Mouse (Mus musculus): ENCODE results near the gene Urm1. TPM values are rescaled to one million over a fixed set of nuclear protein-coding genes. Genes with fewer than 3 reads are reported as not detected.
A peak's percentile ranks its signal among the peaks of the same experiment; 100 is the strongest.

Gene Urm1
- total RNA-seq (2012; rRNA removed) = 76.2 and 90.5 TPM in 2 replicates
- 100 to 1,000 TPM in 1 of 2 experiments, not detected in 1; 131 TPM for polyA plus RNA-seq (2012; ENCODE audit: insufficient read depth in 1 of 2, insufficient read length in 2 of 2, low read depth in 1 of 2, low replicate concordance in 2 of 2, missing spikeins in 1 of 2)

DNA sequence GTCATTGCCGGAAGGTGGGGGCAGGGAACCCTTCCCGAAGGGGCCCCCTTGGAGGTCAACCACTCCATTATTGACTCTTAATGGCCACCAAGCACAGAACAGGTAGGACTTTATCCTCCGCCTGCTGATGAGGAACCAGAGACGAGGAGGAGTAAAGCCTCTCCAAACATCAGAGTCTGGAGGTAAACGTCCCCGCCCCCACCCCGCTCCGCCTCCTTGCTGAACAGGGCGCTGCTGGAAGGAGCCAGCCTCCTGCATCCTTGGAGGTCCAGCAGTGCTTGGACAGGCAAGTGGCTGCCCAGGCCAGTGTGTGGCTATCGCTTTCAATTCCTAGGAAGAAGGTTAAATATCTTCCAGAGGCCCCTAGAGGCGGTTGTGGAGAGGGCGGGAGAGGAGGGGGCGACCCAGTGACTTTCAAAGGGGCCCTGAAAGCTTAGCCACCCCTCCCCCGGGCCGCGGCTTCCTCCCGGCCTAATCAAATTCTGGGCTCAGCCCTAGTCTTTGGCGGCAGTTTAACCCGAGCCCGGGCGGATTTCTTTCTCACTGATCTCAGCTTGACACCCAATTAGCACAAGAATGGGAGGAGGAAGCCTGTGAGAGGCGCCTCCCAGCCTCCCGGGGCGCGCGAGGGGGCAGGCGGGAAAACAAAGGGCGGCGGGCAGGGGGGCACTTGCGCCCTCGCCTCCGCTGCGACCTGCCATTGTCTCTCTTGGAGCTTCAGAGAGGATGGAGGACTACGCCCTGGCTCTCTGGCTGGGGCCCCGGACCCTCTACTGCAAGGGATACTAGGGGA, at the start of gene Urm1:
TSS of gene Urm1 (plus strand) at position 51 of the 793 bp plus-strand sequence.
- Histone ChIP-seq H3K27me3 (ENCODE audit: control insufficient read depth in 1 of 2, insufficient read depth in 2 of 2, low read length in 2 of 2) (no peaks in the 10 kb centered on the region), H3K4me1 (ENCODE audit: control insufficient read depth in 1 of 2, insufficient read depth in 2 of 2, low read length in 2 of 2) (no peaks in the 10 kb centered on the region), H3K27ac (ENCODE audit: control insufficient read depth, low read depth, low read length) (peak within 1 kb of the TSS; percentile 84), H3K79me2 (ENCODE audit: control insufficient read depth, insufficient read depth, low read length, poor library complexity) (no peaks in the 10 kb centered on the region), H3K9me3 (replicated peaks; ENCODE audit: insufficient read depth, low read length) (no peaks in the 10 kb centered on the region), H3K9ac (ENCODE audit: control insufficient read depth, low read depth, low read length, poor library complexity, severe bottlenecking) (peak within 1 kb of the TSS; percentile 72), H3K36me3 (ENCODE audit: control insufficient read depth in 1 of 2, insufficient read depth in 2 of 2, low read length in 2 of 2) (no peaks in the 10 kb centered on the region), H3K4me3 (ENCODE audit: control insufficient read depth in 1 of 2, insufficient read depth in 1 of 2, low read depth in 2 of 2, low read length in 2 of 2) (peak within 1 kb of the TSS; percentile 63 to 67)
- no peak; the same call in 1 of the 2 replicates for TF ChIP-seq E2F4 (IDR thresholded peaks at IDR 0.05; ENCODE audit: borderline replicate concordance, low read depth, low read length)
- peak; percentile 76; the same call in 1 of the 2 replicates for TF ChIP-seq MAZ (IDR thresholded peaks at IDR 0.05; ENCODE audit: low read depth, low read length)
- TF ChIP-seq POLR2A (IDR thresholded peaks at IDR 0.05; ENCODE audit: control insufficient read depth in 1 of 2, insufficient read depth in 1 of 2, low read depth in 1 of 2, low read length in 2 of 2, poor library complexity in 1 of 2) = peak; percentile 38 to 43; a peak in 2 of 4 replicates
- 0 out of 2 replicates have a peak, but pooled peaks have one; percentile 12 for TF ChIP-seq HCFC1 (IDR thresholded peaks at IDR 0.05; ENCODE audit: low read depth, low read length)
- TF ChIP-seq ZC3H11A (IDR thresholded peaks at IDR 0.05; ENCODE audit: low read depth, low read length) = no peak
- TF ChIP-seq MAX (IDR thresholded peaks at IDR 0.05; ENCODE audit: low read length) = peak; percentile 31; the same call in 1 of the 2 replicates
- TF ChIP-seq CHD2 (IDR thresholded peaks at IDR 0.05; ENCODE audit: low read length) = peak; percentile 46
- TF ChIP-seq ELF1 (IDR thresholded peaks at IDR 0.05; ENCODE audit: low read depth, low read length) = 0 out of 2 replicates have a peak, but pooled peaks have one; percentile 21
- peak; percentile 23; the same call in 1 of the 2 replicates for TF ChIP-seq SIN3A (IDR thresholded peaks at IDR 0.05; ENCODE audit: low read length)
- no peak for TF ChIP-seq NRF1 (IDR thresholded peaks at IDR 0.05; ENCODE audit: insufficient read depth, low read depth, low read length, poor library complexity, severe bottlenecking)
- TF ChIP-seq ZMIZ1 (IDR thresholded peaks at IDR 0.05; ENCODE audit: low read depth, low read length) = 0 out of 2 replicates have a peak, but pooled peaks have one; percentile 48
- TF ChIP-seq TCF12 (IDR thresholded peaks at IDR 0.05; ENCODE audit: low read depth, low read length) = peak; percentile 41; the same call in 1 of the 2 replicates
- peak; percentile 89 for DNase-seq (ENCODE audit: low read depth, low spot score)

DNA sequence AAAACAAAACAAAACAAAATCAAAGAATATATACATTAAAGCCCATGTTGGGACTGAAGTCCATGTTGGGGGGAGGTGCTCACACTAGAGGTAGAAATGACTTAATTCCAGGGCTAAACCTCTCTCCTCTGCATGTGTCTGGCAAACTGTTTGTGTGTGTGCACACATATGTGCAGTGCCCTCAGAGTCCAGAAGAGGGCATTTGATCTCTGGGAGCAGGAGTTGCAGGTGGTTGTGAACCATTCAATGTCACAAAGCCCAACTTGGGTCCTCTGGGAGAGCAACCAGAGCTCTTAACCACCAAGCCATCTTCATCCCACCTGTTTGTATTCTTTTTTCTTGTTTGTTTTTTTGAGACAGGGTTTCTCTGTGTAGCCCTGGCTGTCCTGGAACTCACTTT, 49.7 kb upstream of the Urm1 start:
- Histone ChIP-seq H3K27me3 (ENCODE audit: control insufficient read depth in 1 of 2, insufficient read depth in 2 of 2, low read length in 2 of 2) (no peaks in the 10 kb centered on the region), H3K9me3 (replicated peaks; ENCODE audit: insufficient read depth, low read length) (no peaks in the 10 kb centered on the region), H3K9ac (ENCODE audit: control insufficient read depth, low read depth, low read length, poor library complexity, severe bottlenecking) (no peak overlapping the region), H3K27ac (ENCODE audit: control insufficient read depth, low read depth, low read length) (no peak overlapping the region), H3K79me2 (ENCODE audit: control insufficient read depth, insufficient read depth, low read length, poor library complexity) (no peaks in the 10 kb centered on the region), H3K4me3 (ENCODE audit: control insufficient read depth in 1 of 2, insufficient read depth in 1 of 2, low read depth in 2 of 2, low read length in 2 of 2) (no peak overlapping the region), H3K36me3 (ENCODE audit: control insufficient read depth in 1 of 2, insufficient read depth in 2 of 2, low read length in 2 of 2) (peaks cover 0 to 10% of the 10 kb centered on the region in 2 experiments; a peak in 2 of 4 replicates), H3K4me1 (ENCODE audit: control insufficient read depth in 1 of 2, insufficient read depth in 2 of 2, low read length in 2 of 2) (peaks cover 0 to 15% of the 10 kb centered on the region in 2 experiments; a peak in 3 of 4 replicates)
- TF ChIP-seq CHD1 (IDR thresholded peaks at IDR 0.05; ENCODE audit: low read depth, low read length) = no peak
- TF ChIP-seq CTCF (IDR thresholded peaks at IDR 0.05 in 2 of 3, conservative IDR thresholded peaks at IDR 0.05 in 1 of 3; ENCODE audit: control insufficient read depth in 1 of 3, insufficient read depth in 1 of 3, low read depth in 2 of 3, low read length in 3 of 3, poor library complexity in 1 of 3, severe bottlenecking in 1 of 3) = peak; percentile 35 to 47 (median 47)
- TF ChIP-seq E2F4 (IDR thresholded peaks at IDR 0.05; ENCODE audit: borderline replicate concordance, low read depth, low read length) = no peak
- no peak for TF ChIP-seq ELF1 (IDR thresholded peaks at IDR 0.05; ENCODE audit: low read depth, low read length)
- no peak for TF ChIP-seq BHLHE40 (IDR thresholded peaks at IDR 0.05; ENCODE audit: borderline replicate concordance, low read depth, low read length)
- no peak for TF ChIP-seq EP300 (IDR thresholded peaks at IDR 0.05; ENCODE audit: low read depth in 1 of 2, low read length in 2 of 2)
- TF ChIP-seq ZNF384 (IDR thresholded peaks at IDR 0.05; ENCODE audit: low read depth, low read length) = no peak
- peak; percentile 26; the same call in 1 of the 2 replicates for TF ChIP-seq SMC3 (IDR thresholded peaks at IDR 0.05; ENCODE audit: low read depth, low read length)
- DNase-seq (ENCODE audit: low read depth, low spot score) = peak; percentile 58

Data from MEL (cell line).